Mouse (Mus musculus) forebrain, embryonic 12.5 days (tissue): ENCODE measurements around the gene Psd. TPM values are rescaled to one million over a fixed set of nuclear protein-coding genes. Genes with fewer than 3 reads are reported as not detected.

Experiments used
- ATAC-seq: fragments of 200-750 bp; cut with Nextera tagmentation; 2 replicates; pipeline ENCODE4 v1.8.0; 2017; ENCODE audit warnings: moderate TSS enrichment; ENCODE audit not compliant: low FRiP score
- H3K27ac ChIP-seq: fragments of 300-500 bp; sonication (generic); 2 replicates; pipeline ENCODE4 v1.5.1; 2016; ENCODE audit warnings: mild to moderate bottlenecking
- H3K27me3 ChIP-seq: fragments of 300-500 bp; sonication (generic); 2 replicates; pipeline ENCODE4 v1.6.1; 2016; ENCODE audit warnings: mild to moderate bottlenecking
- H3K36me3 ChIP-seq: fragments of 300-500 bp; sonication (generic); replicated peaks from 2 replicates; pipeline ENCODE4 v1.6.1; 2016; ENCODE audit warnings: mild to moderate bottlenecking
- H3K4me1 ChIP-seq: fragments of 300-500 bp; sonication (generic); 2 replicates; pipeline ENCODE4 v1.6.1; 2016
- H3K4me2 ChIP-seq: fragments of 300-500 bp; sonication (generic); 2 replicates; pipeline ENCODE4 v1.6.1; 2016; ENCODE audit warnings: mild to moderate bottlenecking, moderate library complexity
- H3K4me3 ChIP-seq: fragments of 300-500 bp; sonication (generic); replicated peaks from 2 replicates; pipeline ENCODE4 v1.5.1; 2016; ENCODE audit warnings: mild to moderate bottlenecking
- H3K9ac ChIP-seq: fragments of 300-500 bp; sonication (generic); 2 replicates; pipeline ENCODE4 v1.6.1; 2016; ENCODE audit warnings: mild to moderate bottlenecking
- H3K9me3 ChIP-seq: fragments of 300-500 bp; sonication (generic); 2 replicates; pipeline ENCODE4 v1.6.1; 2016
- WGBS: fragments of 180-500 bp; shearing (Covaris S2); methylation state at CpG from one replicate; pipeline ENCODE4 v1.1.7; 2016; 5-methylcytosine and 5-hydroxymethylcytosine counted together
- polyA plus RNA-seq: library from polyadenylated mRNA; unstranded; fragments of >200 nt; fragmentation: Nextera tagmentation; extraction: Ambion mirVana; gene quantifications from 2 replicates; pipeline ENCODE4 v1.2.1, GENCODE M21; 2016

Gene Psd
- polyA plus RNA-seq, 1 experiment from 2014 or later, result 23.1 TPM

GRCm38 (mm10) chr19:46350168-46350932 lies 23.4 kb upstream of the Psd start, which contains the start of gene 2310034G01Rik:
2310034G01Rik (minus strand) TSS chr19:46350302.
- no peaks in the 10 kb centered on the region for H3K36me3 ChIP-seq
- H3K4me2 ChIP-seq, result peak within 1 kb of the TSS; percentile 90
- peaks cover 48% of the 10 kb centered on the region for H3K27me3 ChIP-seq
- no peak for ATAC-seq
- peaks cover 15% of the 10 kb centered on the region for H3K4me1 ChIP-seq
- peak within 1 kb of the TSS; percentile 62 for H3K4me3 ChIP-seq
- WGBS, result 66% methylated on average over 10 of the region's 10 CpGs
- H3K9me3 ChIP-seq, result no peaks in the 10 kb centered on the region
- peak within 1 kb of the TSS; percentile 80 for H3K9ac ChIP-seq
- H3K27ac ChIP-seq, result peak within 1 kb of the TSS; percentile 65; the same call in 1 of the 2 replicates

GRCm38 (mm10) chr19:46349550-46349949 lies 22.6 kb upstream of the Psd start:
- H3K9ac ChIP-seq, result peak overlapping the region; percentile 80
- H3K4me2 ChIP-seq, result peak overlapping the region; percentile 90
- H3K27ac ChIP-seq, result no peak overlapping the region
- H3K36me3 ChIP-seq, result no peaks in the 10 kb centered on the region
- WGBS, result 30% methylated on average over 6 of the region's 6 CpGs
- peaks cover 15% of the 10 kb centered on the region for H3K4me1 ChIP-seq
- peak overlapping the region; percentile 62 for H3K4me3 ChIP-seq
- ATAC-seq, result no peak
- peaks cover 56% of the 10 kb centered on the region for H3K27me3 ChIP-seq
- no peaks in the 10 kb centered on the region for H3K9me3 ChIP-seq

GRCm38 (mm10) chr19:46348761-46349458 lies 22.0 kb upstream of the Psd start:
- no peaks in the 10 kb centered on the region for H3K9me3 ChIP-seq

GRCm38 (mm10) chr19:46347936-46348668 lies 21.1 kb upstream of the Psd start:
- 0 out of 2 replicates have a peak, but pooled peaks have one; percentile 3 for ATAC-seq
- WGBS, result 29% methylated on average over 14 of the region's 14 CpGs
- Histone ChIP-seq H3K27me3 (peaks cover 63% of the 10 kb centered on the region), H3K9me3 (no peaks in the 10 kb centered on the region), H3K4me3 (peak overlapping the region; percentile 62), H3K9ac (peak overlapping the region; percentile 80), H3K4me1 (peaks cover 15% of the 10 kb centered on the region), H3K27ac (peak overlapping the region; percentile 65), H3K36me3 (no peaks in the 10 kb centered on the region), H3K4me2 (peak overlapping the region; percentile 90)

More at GRCm38 (mm10) chr19:46348761-46349458, 22.0 kb upstream of the Psd start:
- peak; percentile 89 for ATAC-seq
- Histone ChIP-seq H3K36me3 (no peaks in the 10 kb centered on the region), H3K9ac (peak overlapping the region; percentile 80), H3K27me3 (peaks cover 59% of the 10 kb centered on the region), H3K4me2 (peak overlapping the region; percentile 90), H3K4me1 (peaks cover 15% of the 10 kb centered on the region), H3K4me3 (peak overlapping the region; percentile 62), H3K27ac (peak overlapping the region; percentile 65)
- under 1% methylated on average over 78 of the region's 78 CpGs for WGBS

GRCm38 (mm10) chr19:46347146-46347545 lies 20.2 kb upstream of the Psd start:
- Histone ChIP-seq H3K9ac (no peak overlapping the region), H3K27me3 (peaks cover 62% of the 10 kb centered on the region), H3K9me3 (no peaks in the 10 kb centered on the region), H3K36me3 (no peaks in the 10 kb centered on the region), H3K4me2 (no peak overlapping the region), H3K4me1 (peaks cover 15% of the 10 kb centered on the region), H3K4me3 (no peak overlapping the region), H3K27ac (no peak overlapping the region)
- 100% methylated on average over 1 of the region's 1 CpGs for WGBS
- ATAC-seq, result no peak

GRCm38 (mm10) chr19:46344710-46345419 lies 17.9 kb upstream of the Psd start:
- Histone ChIP-seq H3K36me3 (no peaks in the 10 kb centered on the region), H3K9me3 (no peaks in the 10 kb centered on the region), H3K27me3 (peaks cover 45% of the 10 kb centered on the region), H3K4me2 (no peak overlapping the region), H3K4me1 (peaks cover 15% of the 10 kb centered on the region), H3K4me3 (no peak overlapping the region), H3K9ac (no peak overlapping the region), H3K27ac (no peak overlapping the region)
- ATAC-seq, result no peak
- WGBS, result 29% methylated on average over 7 of the region's 7 CpGs

GRCm38 (mm10) chr19:46339287-46339971 lies 12.5 kb upstream of the Psd start:
- Histone ChIP-seq H3K4me3 (no peak overlapping the region), H3K36me3 (no peaks in the 10 kb centered on the region; the same call in 1 of the 2 replicates), H3K9ac (no peak overlapping the region), H3K27me3 (peaks cover 13% of the 10 kb centered on the region; the same call in 1 of the 2 replicates), H3K27ac (no peak overlapping the region), H3K4me1 (peaks cover 20% of the 10 kb centered on the region), H3K4me2 (no peak overlapping the region; the same call in 1 of the 2 replicates), H3K9me3 (no peaks in the 10 kb centered on the region)
- 79% methylated on average over 7 of the region's 7 CpGs for WGBS
- no peak for ATAC-seq

GRCm38 (mm10) chr19:46338942-46339286 lies 12.0 kb upstream of the Psd start:
- Histone ChIP-seq H3K9me3 (no peaks in the 10 kb centered on the region), H3K27me3 (peaks cover 12% of the 10 kb centered on the region; the same call in 1 of the 2 replicates), H3K9ac (no peak overlapping the region), H3K4me1 (peaks cover 20% of the 10 kb centered on the region), H3K4me2 (peak overlapping the region; percentile 6; the same call in 1 of the 2 replicates), H3K36me3 (peaks cover under 1% of the 10 kb centered on the region; the same call in 1 of the 2 replicates), H3K27ac (no peak overlapping the region), H3K4me3 (peak overlapping the region; percentile 49; the same call in 1 of the 2 replicates)
- ATAC-seq, result no peak
- WGBS, result 55% methylated on average over 6 of the region's 6 CpGs

GRCm38 (mm10) chr19:46338331-46338936 lies 11.5 kb upstream of the Psd start, which contains the start of gene Cuedc2:
Cuedc2 (minus strand) TSS chr19:46338702.
- peak within 1 kb of the TSS; percentile 49 for H3K4me3 ChIP-seq
- H3K9me3 ChIP-seq, result no peaks in the 10 kb centered on the region
- peak within 1 kb of the TSS; percentile 62 for H3K27ac ChIP-seq
- peak; percentile 93 for ATAC-seq
- WGBS, result 1% methylated on average over 31 of the region's 31 CpGs
- H3K4me1 ChIP-seq, result peaks cover 20% of the 10 kb centered on the region
- peak within 1 kb of the TSS; percentile 71 for H3K9ac ChIP-seq
- peaks cover 3% of the 10 kb centered on the region; the same call in 1 of the 2 replicates for H3K36me3 ChIP-seq
- peak within 1 kb of the TSS; percentile 75 for H3K4me2 ChIP-seq
- H3K27me3 ChIP-seq, result peaks cover 8% of the 10 kb centered on the region; the same call in 1 of the 2 replicates

- peak overlapping the region; percentile 49 for H3K4me3 ChIP-seq
- peaks cover 23% of the 10 kb centered on the region for H3K4me1 ChIP-seq
- peaks cover 7% of the 10 kb centered on the region; the same call in 1 of the 2 replicates for H3K27me3 ChIP-seq
- peak overlapping the region; percentile 75 for H3K4me2 ChIP-seq
- WGBS, result 36% methylated on average over 15 of the region's 15 CpGs
- peaks cover 4% of the 10 kb centered on the region; the same call in 1 of the 2 replicates for H3K36me3 ChIP-seq
- no peaks in the 10 kb centered on the region for H3K9me3 ChIP-seq
- H3K27ac ChIP-seq, result peak overlapping the region; percentile 62
- H3K9ac ChIP-seq, result peak overlapping the region; percentile 71
- ATAC-seq, result peak; percentile 9; the same call in 1 of the 2 replicates
These were observed 10.9 kb upstream of the Psd start for GRCm38 (mm10) chr19:46337719-46338330.
